Mouse (Mus musculus) CH12.LX (cell line): ENCODE data around the gene Rassf5.

ENCODE experiments used
- BHLHE40 ChIP-seq: IDR thresholded peaks from 2 replicates; pipeline ENCODE4 v1.6.1; 2011; ENCODE audit warnings: mild to moderate bottlenecking, low read depth, low read length, improper control_type of control experiment
- CTCF ChIP-seq, 2 experiments: IDR thresholded peaks in 1 of 2; conservative IDR thresholded peaks in 1 of 2; 2 replicates each; pipeline ENCODE4 v1.5.1; 2011 to 2012; ENCODE audit warnings: low read depth in 2 of 2, low read length in 2 of 2, improper control_type of control experiment in 1 of 2, inconsistent platforms in 1 of 2, mild to moderate bottlenecking in 1 of 2, moderate library complexity in 1 of 2
- E2F4 ChIP-seq: IDR thresholded peaks from 2 replicates; pipeline ENCODE4 v1.6.1; 2011; ENCODE audit warnings: low read depth, low read length, improper control_type of control experiment; ENCODE audit not compliant: insufficient replicate concordance
- EP300 ChIP-seq: IDR thresholded peaks from 2 replicates; pipeline ENCODE4 v1.6.1; 2011; ENCODE audit warnings: low read length, improper control_type of control experiment
- PAX5 ChIP-seq: IDR thresholded peaks from 2 replicates; pipeline ENCODE4 v1.6.1; 2012; ENCODE audit warnings: low read length, inconsistent platforms, mixed read lengths
- POLR2A ChIP-seq: IDR thresholded peaks from 2 replicates; pipeline ENCODE4 v1.6.1; 2011; ENCODE audit warnings: low read depth, mild to moderate bottlenecking, improper control_type of control experiment, low read length
- TCF12 ChIP-seq: IDR thresholded peaks from 2 replicates; pipeline ENCODE4 v1.6.1; 2014; ENCODE audit warnings: low read depth, mild to moderate bottlenecking, inconsistent platforms, low read length, improper control_type of control experiment
- ZNF384 ChIP-seq: IDR thresholded peaks from 2 replicates; pipeline ENCODE4 v1.6.1; 2012; ENCODE audit warnings: low read depth, low read length, improper control_type of control experiment, inconsistent platforms

- TF ChIP-seq PAX5 (no peak), TCF12 (no peak), CTCF (conservative IDR thresholded peaks at IDR 0.05 in 1 of 2, IDR thresholded peaks at IDR 0.05 in 1 of 2; ENCODE audit: low read depth in 2 of 2, low read length in 2 of 2) (no peak), EP300 (no peak), BHLHE40 (no peak), POLR2A (no peak), ZNF384 (no peak), E2F4 (no peak)
Observed at GRCm38 (mm10) chr1:131173809-131174208, 71.2 kb downstream of the Rassf5 start.
